Mouse (Mus musculus) liver, embryonic 14.5 days (tissue): ENCODE measurements around the gene Tmeff1. TPM values are rescaled to one million over a fixed set of nuclear protein-coding genes. Genes with fewer than 3 reads are reported as not detected.
"Not testable (repeated sequence)": the region's sequence is repeated elsewhere in the genome, so short reads cannot be mapped to it uniquely, and the experiment has no call there.

Experiments
- ATAC-seq: fragments of 200-750 bp; cut with Nextera tagmentation; 2 replicates; pipeline ENCODE4 v1.8.0; 2017; ENCODE audit warnings: moderate number of reproducible peaks, mild to moderate bottlenecking, moderate library complexity; ENCODE audit not compliant: insufficient read depth
- DNase-seq, 3 experiments: peaks; one replicate each; pipeline ENCODE4 v3.0.0-alpha.2; 2012 to 2013; ENCODE audit warnings: low read depth in 3 of 3, low spot score in 3 of 3
- H3K27ac ChIP-seq: fragments of 300-500 bp; sonication (generic); 2 replicates; pipeline ENCODE4 v1.5.1; 2014; ENCODE audit warnings: moderate library complexity, mild to moderate bottlenecking, control low read depth, inconsistent platforms
- H3K27me3 ChIP-seq: fragments of 300-500 bp; sonication (generic); 2 replicates; pipeline ENCODE4 v1.6.1; 2014; ENCODE audit warnings: mild to moderate bottlenecking, low read length, moderate library complexity; ENCODE audit not compliant: control insufficient read depth, insufficient read depth
- H3K36me3 ChIP-seq: fragments of 300-500 bp; sonication (generic); replicated peaks from 2 replicates; pipeline ENCODE4 v1.6.1; 2014; ENCODE audit warnings: low read depth; ENCODE audit not compliant: control insufficient read depth, insufficient read depth
- H3K4me1 ChIP-seq, 2 experiments: fragments of 200-500 bp in 1 of 2; fragments of 300-500 bp in 1 of 2; sonication (generic) in 1 of 2; replicated peaks; 2 replicates each; pipeline ENCODE4 v1.6.1; 2012 to 2014; ENCODE audit warnings: antibody characterized with exemption in 1 of 2, inconsistent platforms in 1 of 2, low read length in 1 of 2; ENCODE audit not compliant: control insufficient read depth in 2 of 2, insufficient read depth in 2 of 2
- H3K4me2 ChIP-seq: fragments of 300-500 bp; sonication (generic); 2 replicates; pipeline ENCODE4 v1.6.1; 2014; ENCODE audit warnings: low read depth, mild to moderate bottlenecking, control low read depth, moderate library complexity
- H3K4me3 ChIP-seq, 2 experiments: fragments of 200-500 bp in 1 of 2; fragments of 300-500 bp in 1 of 2; sonication (generic) in 1 of 2; 2 replicates each; pipeline ENCODE4 v1.5.1; 2012 to 2014; ENCODE audit warnings: low read depth in 2 of 2, low read length in 2 of 2, mild to moderate bottlenecking in 2 of 2, control low read depth in 1 of 2, inconsistent platforms in 1 of 2, moderate library complexity in 1 of 2; ENCODE audit not compliant: insufficient read depth in 1 of 2
- H3K9ac ChIP-seq: fragments of 300-500 bp; sonication (generic); replicated peaks from 2 replicates; pipeline ENCODE4 v1.6.1; 2014; ENCODE audit warnings: mild to moderate bottlenecking, control low read depth, moderate library complexity
- H3K9me3 ChIP-seq: fragments of 300-500 bp; sonication (generic); 2 replicates; pipeline ENCODE4 v1.6.1; 2016; ENCODE audit warnings: low read length, mixed read lengths; ENCODE audit not compliant: control insufficient read depth
- CTCF ChIP-seq: IDR thresholded peaks from 2 replicates; pipeline ENCODE4 v1.5.1; 2016; ENCODE audit warnings: antibody characterized with exemption, low read depth, control low read depth
- EP300 ChIP-seq: IDR thresholded peaks from 2 replicates; pipeline ENCODE4 v1.6.1; 2016; ENCODE audit warnings: antibody characterized with exemption, low read depth
- WGBS: fragments of 180-500 bp; shearing (Covaris S2); extraction: QIAGEN DNeasy Blood & Tissue Kit; methylation state at CpG from one replicate; pipeline ENCODE4 v1.1.7; 2014; ENCODE audit not compliant: insufficient replicate concordance; 5-methylcytosine and 5-hydroxymethylcytosine counted together
- polyA plus RNA-seq, 2 experiments: library from polyadenylated mRNA; depleted of rRNA in 1 of 2; stranded (reverse) in 1 of 2; unstranded in 1 of 2; fragments of >200 nt; fragmentation: Nextera tagmentation in 1 of 2; extraction: Ambion mirVana in 1 of 2; gene quantifications; 2 replicates each; pipeline versions ENCODE4 v1.2.1 to v1.2.3; 2012 to 2014

The Tmeff1 gene
- polyA plus RNA-seq, 2 experiments, result 1.4 to 1.5 TPM

DNA sequence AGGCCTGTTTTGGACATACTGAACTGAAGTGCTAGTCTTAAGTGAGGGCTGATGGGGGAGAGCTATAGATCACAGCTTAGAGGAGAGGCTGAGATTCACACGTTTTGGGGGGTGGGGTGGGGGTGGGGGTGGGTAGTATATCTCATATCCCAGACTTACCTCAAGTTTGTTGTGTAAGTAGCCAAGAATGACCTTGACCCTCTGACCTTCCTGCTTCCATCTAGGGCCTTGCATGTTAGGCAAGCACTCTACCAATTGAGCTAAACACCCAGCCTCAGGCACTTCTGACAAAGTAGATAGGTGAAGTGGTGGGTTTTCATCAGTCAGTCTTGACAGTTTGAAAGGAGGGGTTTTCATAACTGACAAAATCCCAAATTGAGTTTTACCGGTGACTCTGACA, 92.8 kb downstream of the Tmeff1 start:
- Histone ChIP-seq H3K36me3 (no peaks in the 10 kb centered on the region), H3K4me2 (no peak overlapping the region), H3K4me1 (no peaks in the 10 kb centered on the region), H3K4me3 (no peak overlapping the region), H3K9ac (no peak overlapping the region), H3K27me3 (no peaks in the 10 kb centered on the region), H3K9me3 (no peaks in the 10 kb centered on the region), H3K27ac (no peak overlapping the region)
- DNase-seq (no peak), ATAC-seq (no peak)
- WGBS, result 64% methylated on average over 2 of the region's 2 CpGs
- TF ChIP-seq CTCF (no peak), EP300 (no peak)

GRCm38 (mm10) chr4:48678793-48679192, 93.8 kb downstream of the Tmeff1 start:
- Histone ChIP-seq H3K4me3 (no peak overlapping the region), H3K9ac (no peak overlapping the region), H3K27me3 (no peaks in the 10 kb centered on the region), H3K9me3 (no peaks in the 10 kb centered on the region), H3K4me1 (no peaks in the 10 kb centered on the region), H3K4me2 (no peak overlapping the region), H3K27ac (no peak overlapping the region), H3K36me3 (no peaks in the 10 kb centered on the region)
- WGBS, result 82% methylated on average over 9 of the region's 9 CpGs
- ATAC-seq (no peak), DNase-seq (no peak)
- no peak for TF ChIP-seq EP300
- no peak for TF ChIP-seq CTCF

DNA sequence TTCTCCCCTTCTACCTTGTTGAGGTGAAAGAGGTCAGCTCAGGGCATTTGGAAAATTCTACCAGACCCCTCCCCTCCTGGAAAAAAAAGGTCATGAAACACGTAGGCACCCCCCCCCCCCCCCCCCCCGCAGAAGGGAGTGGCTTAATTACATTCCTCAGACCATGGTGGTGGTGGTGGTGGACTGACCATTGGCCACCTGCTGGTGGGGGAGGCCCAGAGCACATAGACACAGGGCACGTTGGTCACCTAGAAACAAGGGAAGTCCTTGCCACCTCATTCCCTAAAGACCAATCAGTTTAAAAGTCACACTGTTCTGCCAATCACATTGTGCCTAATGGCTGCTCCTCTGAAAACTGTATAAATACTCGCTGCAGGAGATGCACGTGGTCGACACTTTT, 94.8 kb downstream of the Tmeff1 start:
- not testable (repeated sequence) for DNase-seq, H3K36me3 ChIP-seq, H3K27me3 ChIP-seq, ATAC-seq, H3K4me1 ChIP-seq, H3K4me3 ChIP-seq, H3K4me2 ChIP-seq, H3K9ac ChIP-seq, H3K27ac ChIP-seq, H3K9me3 ChIP-seq
- WGBS, result 64% methylated on average over 5 of the region's 6 CpGs

DNA sequence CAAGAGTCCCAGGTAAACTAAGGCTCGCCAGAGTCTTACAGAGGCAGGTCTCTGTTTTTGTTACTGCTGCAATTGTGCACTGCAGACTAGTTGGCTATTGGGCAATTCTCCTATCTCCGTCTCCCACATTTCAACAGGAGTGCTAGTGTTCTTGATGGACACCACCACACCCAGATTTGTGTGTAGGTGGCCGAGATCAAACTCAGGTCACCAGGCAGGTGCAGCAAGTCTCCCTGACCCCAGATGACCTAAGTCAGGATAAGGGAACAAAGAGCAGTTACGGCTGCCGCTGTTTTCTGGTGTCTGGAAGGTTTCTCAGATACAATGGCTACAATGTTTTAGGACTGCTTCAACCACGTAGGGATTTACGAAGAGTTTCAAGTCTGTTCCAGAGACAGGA, 95.2 kb downstream of the Tmeff1 start:
- H3K27me3 ChIP-seq, result no peaks in the 10 kb centered on the region
- H3K9me3 ChIP-seq, result no peaks in the 10 kb centered on the region
- peaks cover 0 to 2% of the 10 kb centered on the region in 2 experiments; a peak in 2 of 4 replicates for H3K4me1 ChIP-seq
- H3K4me2 ChIP-seq, result peak overlapping the region; percentile 15
- no peak overlapping the region for H3K4me3 ChIP-seq
- DNase-seq (no peak), ATAC-seq (no peak)
- H3K27ac ChIP-seq, result no peak overlapping the region
- H3K36me3 ChIP-seq, result no peaks in the 10 kb centered on the region
- TF ChIP-seq CTCF (no peak), EP300 (no peak)
- WGBS, result 58% methylated on average over 7 of the region's 7 CpGs
- H3K9ac ChIP-seq, result no peak overlapping the region; the same call in 1 of the 2 replicates

DNA sequence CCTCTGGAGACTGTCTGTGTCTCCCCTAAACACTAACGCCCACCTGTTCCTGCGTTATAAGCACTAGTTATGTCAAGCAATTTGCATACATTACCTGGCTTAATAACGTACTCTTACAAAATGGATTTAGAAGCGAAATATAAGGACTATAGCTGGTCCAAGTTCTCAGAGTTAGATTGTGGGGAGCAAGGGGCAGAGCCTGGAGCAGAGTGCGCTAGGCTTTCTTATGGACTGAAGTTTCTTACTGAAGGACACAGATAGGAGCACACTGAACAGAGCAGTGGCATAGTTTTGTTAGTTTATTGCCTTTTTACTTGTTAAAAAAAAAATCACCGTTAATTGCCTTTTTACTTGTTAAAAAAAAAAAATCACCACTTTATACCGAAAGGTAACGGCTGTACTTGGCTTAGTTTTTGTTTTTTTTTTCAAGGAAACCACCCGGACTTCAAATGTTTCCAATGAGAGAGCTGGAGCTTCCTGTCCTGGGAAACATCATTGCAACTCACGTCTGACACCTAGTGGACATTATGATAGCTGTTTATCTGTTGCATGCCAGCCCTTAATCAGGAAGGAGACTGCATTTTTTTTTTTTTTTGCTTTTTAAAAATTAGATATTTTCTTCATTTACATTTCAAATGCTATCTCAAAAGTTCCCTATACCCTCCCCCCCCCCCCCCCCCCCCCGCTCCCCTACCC, 95.8 kb downstream of the Tmeff1 start:
- Histone ChIP-seq H3K9ac (no peak overlapping the region), H3K9me3 (no peaks in the 10 kb centered on the region), H3K36me3 (no peaks in the 10 kb centered on the region), H3K4me1 (peaks cover 0 to 4% of the 10 kb centered on the region in 2 experiments; a peak in 2 of 4 replicates), H3K27me3 (no peaks in the 10 kb centered on the region), H3K4me3 (no peak overlapping the region), H3K27ac (no peak overlapping the region), H3K4me2 (peak overlapping the region; percentile 15)
- peak; percentile 65 for TF ChIP-seq CTCF
- TF ChIP-seq EP300, result no peak
- ATAC-seq, result no peak
- peak; percentile 31 to 34 (median 33) for DNase-seq
- 31% methylated on average over 10 of the region's 11 CpGs for WGBS
